Mouse (Mus musculus): ENCODE measurements around the gene Mapre1.
"Not testable (repeated sequence)": the region's sequence is repeated elsewhere in the genome, so short reads cannot be mapped to it uniquely, and the experiment has no call there.

DNA sequence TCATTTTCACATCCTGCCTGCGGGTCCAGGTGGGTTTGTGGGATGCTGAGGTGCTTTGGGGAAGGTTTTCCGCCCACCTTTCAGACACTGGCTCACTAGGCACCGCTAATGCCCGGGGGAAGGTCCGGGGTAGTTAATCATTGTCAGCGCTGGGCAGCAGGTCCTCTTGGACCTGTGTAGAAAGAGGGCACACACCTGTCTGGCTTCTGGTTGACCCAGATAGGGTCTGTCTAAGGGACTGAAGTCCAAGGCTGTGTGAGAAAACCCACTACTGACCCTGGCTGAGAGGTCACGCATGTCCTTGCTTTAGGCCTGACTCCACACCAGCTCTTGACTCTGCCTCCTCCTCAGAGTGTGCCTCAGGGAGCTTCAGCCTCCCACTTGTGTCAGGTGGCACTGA lies 47.7 kb upstream of the Mapre1 start:
- not testable (repeated sequence) for TF ChIP-seq EP300, CTCF (IDR thresholded peaks at IDR 0.05)
